Mouse (Mus musculus) heart, embryonic 14.5 days (tissue): ENCODE results near the gene Kif12. TPM values are rescaled to one million over a fixed set of nuclear protein-coding genes. Genes with fewer than 3 reads are reported as not detected.

ENCODE experiments used
- ATAC-seq: fragments of 200-750 bp; cut with Nextera tagmentation; 2 replicates; pipeline ENCODE4 v1.8.0; 2017; ENCODE audit warnings: low read depth, moderate TSS enrichment; ENCODE audit not compliant: insufficient number of reproducible peaks, insufficient read depth, low FRiP score
- H3K27ac ChIP-seq, 2 experiments: fragments of 200-500 bp in 1 of 2; fragments of 300-500 bp in 1 of 2; sonication (generic) in 1 of 2; replicated peaks in 1 of 2; 2 replicates each; pipeline ENCODE4 v1.5.1; 2012 to 2014; ENCODE audit warnings: low read depth in 2 of 2, low read length in 2 of 2, control low read depth in 1 of 2, mild to moderate bottlenecking in 1 of 2, mixed read lengths in 1 of 2; ENCODE audit not compliant: control insufficient read depth in 1 of 2, insufficient read depth in 1 of 2
- H3K27me3 ChIP-seq: fragments of 300-500 bp; sonication (generic); 2 replicates; pipeline ENCODE4 v1.6.1; 2014; ENCODE audit warnings: mild to moderate bottlenecking, low read length, control low read depth; ENCODE audit not compliant: control insufficient read depth, insufficient read depth
- H3K36me3 ChIP-seq: fragments of 300-500 bp; sonication (generic); 2 replicates; pipeline ENCODE4 v1.6.1; 2014; ENCODE audit warnings: mild to moderate bottlenecking, control low read depth, low read length, mixed read lengths; ENCODE audit not compliant: control insufficient read depth, insufficient read depth
- H3K4me1 ChIP-seq, 2 experiments: fragments of 200-500 bp in 1 of 2; fragments of 300-500 bp in 1 of 2; sonication (generic) in 1 of 2; 2 replicates each; pipeline ENCODE4 v1.6.1; 2012 to 2014; ENCODE audit warnings: low read length in 2 of 2, control low read depth in 1 of 2, mixed read lengths in 1 of 2; ENCODE audit not compliant: control insufficient read depth in 2 of 2, insufficient read depth in 2 of 2
- H3K4me2 ChIP-seq: fragments of 300-500 bp; sonication (generic); 2 replicates; pipeline ENCODE4 v1.6.1; 2014; ENCODE audit warnings: mild to moderate bottlenecking, low read length
- H3K4me3 ChIP-seq, 2 experiments: fragments of 200-500 bp in 1 of 2; fragments of 300-500 bp in 1 of 2; sonication (generic) in 1 of 2; 2 replicates each; pipeline ENCODE4 v1.5.1; 2012 to 2014; ENCODE audit warnings: low read length in 2 of 2, mild to moderate bottlenecking in 2 of 2, control low read depth in 1 of 2, low read depth in 1 of 2, moderate library complexity in 1 of 2; ENCODE audit not compliant: control insufficient read depth in 1 of 2, insufficient read depth in 1 of 2
- H3K9ac ChIP-seq: fragments of 300-500 bp; sonication (generic); 2 replicates; pipeline ENCODE4 v1.6.1; 2014; ENCODE audit warnings: mild to moderate bottlenecking, low read length
- H3K9me3 ChIP-seq: fragments of 300-500 bp; sonication (generic); 2 replicates; pipeline ENCODE4 v1.6.1; 2016; ENCODE audit warnings: low read length, control low read depth; ENCODE audit not compliant: control insufficient read depth
- WGBS: fragments of 180-500 bp; shearing (Covaris S2); extraction: QIAGEN DNeasy Blood & Tissue Kit; methylation state at CpG from one replicate; pipeline ENCODE4 v1.1.7; 2014; 5-methylcytosine and 5-hydroxymethylcytosine counted together
- polyA plus RNA-seq: library from polyadenylated mRNA; unstranded; fragments of >200 nt; fragmentation: Nextera tagmentation; extraction: Ambion mirVana; gene quantifications from 2 replicates; pipeline ENCODE4 v1.2.1, GENCODE M21; 2014

The Kif12 gene
- 0.11 and 0.23 TPM in 2 replicates for polyA plus RNA-seq

DNA sequence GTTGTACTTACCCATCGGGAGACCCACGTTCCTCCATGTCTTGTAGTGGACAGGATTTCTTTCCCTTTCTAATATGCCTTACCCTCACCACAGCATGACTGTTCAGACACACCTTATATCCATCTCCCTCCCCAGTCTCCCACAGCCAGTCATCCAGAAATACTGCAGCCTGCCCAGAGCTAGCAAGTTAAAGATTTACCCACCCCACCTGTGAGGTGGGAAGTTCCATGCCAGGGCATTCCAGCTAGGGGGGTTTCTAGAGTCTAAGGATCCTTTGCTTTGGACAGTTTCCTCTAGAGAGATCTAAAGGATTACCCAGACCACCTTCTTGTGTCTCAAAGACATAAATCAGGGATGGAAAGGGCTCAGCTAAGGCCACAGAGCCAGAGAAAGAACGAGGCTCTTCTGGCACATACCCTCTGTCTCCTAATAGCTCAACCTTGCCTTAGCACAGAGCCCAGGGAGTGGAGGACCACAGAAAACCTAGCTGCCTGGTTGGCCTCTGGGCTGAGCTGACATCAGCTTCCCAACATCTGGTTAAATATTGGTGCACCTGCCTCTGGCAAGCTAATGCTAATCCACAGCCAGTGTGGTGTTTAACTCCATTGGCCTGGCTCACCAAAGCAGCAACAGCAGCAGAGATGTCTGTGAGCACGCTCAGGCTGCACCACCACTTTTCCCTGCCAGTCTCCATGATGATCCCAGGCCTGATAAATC is at the start of gene Kif12:
Gene Kif12, minus strand, starts transcription at position 163 of the 717 bp plus-strand sequence.
- 65% methylated on average over 4 of the region's 4 CpGs for WGBS

GRCm38 (mm10) chr4:63221096-63221958 is 49.4 kb upstream of the Kif12 start:
- Histone ChIP-seq H3K36me3 (peaks cover 8% of the 10 kb centered on the region; the same call in 1 of the 2 replicates), H3K27me3 (0 out of 2 replicates have a peak, but pooled peaks cover 2% of the 10 kb centered on the region), H3K9ac (no peak overlapping the region), H3K4me2 (no peak overlapping the region), H3K9me3 (no peaks in the 10 kb centered on the region), H3K27ac (no peak overlapping the region), H3K4me3 (no peak overlapping the region), H3K4me1 (peaks cover 10 to 18% of the 10 kb centered on the region in 2 experiments)
- no peak for ATAC-seq
- 81% methylated on average over 15 of the region's 15 CpGs for WGBS

More for the DNA sequence above, at the start of gene Kif12:
- ATAC-seq: no peak
- H3K4me1 ChIP-seq: no peaks in the 10 kb centered on the region
- H3K27ac ChIP-seq: no peak within 1 kb of the TSS
- H3K9ac ChIP-seq: no peak within 1 kb of the TSS
- peaks cover 36% of the 10 kb centered on the region for H3K27me3 ChIP-seq
- no peak within 1 kb of the TSS for H3K4me2 ChIP-seq
- no peaks in the 10 kb centered on the region for H3K36me3 ChIP-seq
- H3K4me3 ChIP-seq: no peak within 1 kb of the TSS
- H3K9me3 ChIP-seq: peaks cover 6% of the 10 kb centered on the region; the same call in 1 of the 2 replicates

DNA sequence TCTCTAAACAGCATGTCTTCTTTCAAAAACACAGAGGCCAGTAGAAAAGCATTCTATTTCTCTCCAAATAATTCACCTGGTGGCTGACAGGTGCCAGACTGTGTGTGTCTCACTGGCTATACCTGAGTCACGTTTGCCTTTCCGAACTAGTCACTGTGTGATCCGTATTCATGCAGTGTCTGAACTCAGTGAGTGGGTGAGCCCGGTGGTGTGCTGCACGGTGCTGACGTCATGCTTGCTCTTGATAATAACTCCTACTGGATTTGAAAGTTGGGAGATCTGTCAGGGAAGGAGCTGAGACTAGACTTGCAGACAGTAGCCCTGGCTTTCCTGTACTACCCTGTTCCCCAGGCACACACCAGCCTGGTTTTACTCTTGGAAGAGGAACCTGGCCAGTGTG is 47.7 kb upstream of the Kif12 start:
- no peak for ATAC-seq
- peaks cover 12 to 22% of the 10 kb centered on the region in 2 experiments; a peak in 3 of 4 replicates for H3K4me1 ChIP-seq
- no peak overlapping the region for H3K4me3 ChIP-seq
- H3K27me3 ChIP-seq: peaks cover 6% of the 10 kb centered on the region
- H3K27ac ChIP-seq: 0 out of 4 replicates have a peak overlapping the region, but pooled peaks of 1 of the 2 experiments have one; percentile 17
- no peak overlapping the region for H3K9ac ChIP-seq
- no peak overlapping the region for H3K4me2 ChIP-seq
- WGBS: 38% methylated on average over 6 of the region's 6 CpGs
- no peaks in the 10 kb centered on the region for H3K9me3 ChIP-seq
- H3K36me3 ChIP-seq: 0 out of 2 replicates have a peak, but pooled peaks cover 5% of the 10 kb centered on the region

DNA sequence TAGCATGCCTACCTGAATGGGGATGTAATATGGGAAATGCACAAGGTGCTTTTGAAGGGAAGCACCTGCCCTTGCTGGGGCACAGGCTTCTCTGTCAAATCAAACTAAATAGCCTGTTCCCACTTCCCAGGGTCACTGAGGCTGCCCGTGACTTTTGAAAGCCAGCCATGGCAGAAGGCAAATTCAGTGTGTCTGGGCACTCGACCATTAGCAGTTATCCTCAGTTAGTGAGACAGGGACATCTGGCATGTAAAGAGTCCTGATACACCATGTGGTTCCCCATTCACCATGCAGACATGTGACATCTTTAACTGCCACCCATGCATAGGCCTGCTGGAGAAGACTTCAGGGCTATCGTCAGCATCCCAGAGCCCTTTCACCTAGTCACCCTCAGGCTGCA is 47.1 kb upstream of the Kif12 start:
- Histone ChIP-seq H3K4me1 (peaks cover 15 to 28% of the 10 kb centered on the region in 2 experiments; a peak in 3 of 4 replicates), H3K27ac (no peak overlapping the region), H3K4me3 (no peak overlapping the region), H3K36me3 (no peaks in the 10 kb centered on the region), H3K9ac (no peak overlapping the region), H3K27me3 (peaks cover 12% of the 10 kb centered on the region), H3K9me3 (no peaks in the 10 kb centered on the region), H3K4me2 (no peak overlapping the region)
- ATAC-seq: no peak
- WGBS: 87% methylated on average over 3 of the region's 3 CpGs

GRCm38 (mm10) chr4:63217513-63217912 is 45.6 kb upstream of the Kif12 start:
- Histone ChIP-seq H3K4me1 (peaks cover 15 to 33% of the 10 kb centered on the region in 2 experiments; a peak in 3 of 4 replicates), H3K4me3 (no peak overlapping the region), H3K9me3 (no peaks in the 10 kb centered on the region), H3K27me3 (peaks cover 28% of the 10 kb centered on the region), H3K36me3 (no peaks in the 10 kb centered on the region), H3K9ac (no peak overlapping the region), H3K27ac (no peak overlapping the region), H3K4me2 (peak overlapping the region; percentile 100; the same call in 1 of the 2 replicates)
- WGBS: 82% methylated on average over 6 of the region's 6 CpGs
- ATAC-seq: no peak

GRCm38 (mm10) chr4:63216566-63216965 is 44.6 kb upstream of the Kif12 start:
- Histone ChIP-seq H3K9ac (peak overlapping the region; percentile 86), H3K27me3 (peaks cover 35% of the 10 kb centered on the region), H3K9me3 (no peaks in the 10 kb centered on the region), H3K27ac (no peak overlapping the region), H3K4me3 (peak overlapping the region; percentile 76 to 79), H3K4me1 (peaks cover 15 to 33% of the 10 kb centered on the region in 2 experiments; a peak in 3 of 4 replicates), H3K36me3 (no peaks in the 10 kb centered on the region), H3K4me2 (peak overlapping the region; percentile 100)
- WGBS: 42% methylated on average over 9 of the region's 9 CpGs
- peak; percentile 11; the same call in 1 of the 2 replicates for ATAC-seq

GRCm38 (mm10) chr4:63215993-63216531 is 44.1 kb upstream of the Kif12 start:
- H3K9ac ChIP-seq: peak overlapping the region; percentile 86
- WGBS: 4% methylated on average over 24 of the region's 24 CpGs
- peak; percentile 57 for ATAC-seq
- no peaks in the 10 kb centered on the region for H3K36me3 ChIP-seq
- no peaks in the 10 kb centered on the region for H3K9me3 ChIP-seq
- H3K4me2 ChIP-seq: peak overlapping the region; percentile 100
- peak overlapping the region; percentile 76 to 79 for H3K4me3 ChIP-seq
- peaks cover 35% of the 10 kb centered on the region for H3K27me3 ChIP-seq
- peaks cover 15 to 33% of the 10 kb centered on the region in 2 experiments; a peak in 3 of 4 replicates for H3K4me1 ChIP-seq
- peak overlapping the region in 1 of 2 experiments; percentile 30; a peak in 1 of 4 replicates for H3K27ac ChIP-seq
